Mouse (Mus musculus): ENCODE results near the gene Obsl1. TPM values are rescaled to one million over a fixed set of nuclear protein-coding genes. Genes with fewer than 3 reads are reported as not detected.
A peak's percentile ranks its signal among the peaks of the same experiment; 100 is the strongest.

The Obsl1 gene
- polyA plus RNA-seq, 1 experiment = 6.2 TPM

GRCm38 (mm10) chr1:75477966-75478290 is 28.3 kb downstream of the Obsl1 start:
- TF ChIP-seq POLR2A (IDR thresholded peaks at IDR 0.05; ENCODE audit: borderline replicate concordance, control insufficient read depth, low read depth, low read length) (no peak), CTCF (IDR thresholded peaks at IDR 0.05; ENCODE audit: control insufficient read depth, insufficient read depth, low read length) (no peak)
- H3K27ac ChIP-seq (ENCODE audit: control insufficient read depth, insufficient read depth, low read depth, low read length, poor library complexity) = no peak overlapping the region
- 32% methylated on average over 3 of the region's 3 CpGs for WGBS
- H3K4me3 ChIP-seq (replicated peaks; ENCODE audit: control insufficient read depth, low read depth, low read length) = no peak overlapping the region
- no peaks in the 10 kb centered on the region; the same call in 1 of the 2 replicates for H3K4me1 ChIP-seq (ENCODE audit: control insufficient read depth, insufficient read depth, low read length)

- H3K4me3 ChIP-seq (replicated peaks; ENCODE audit: control insufficient read depth, low read depth, low read length) = no peak overlapping the region
- no peaks in the 10 kb centered on the region; the same call in 1 of the 2 replicates for H3K4me1 ChIP-seq (ENCODE audit: control insufficient read depth, insufficient read depth, low read length)
- TF ChIP-seq POLR2A (IDR thresholded peaks at IDR 0.05; ENCODE audit: borderline replicate concordance, control insufficient read depth, low read depth, low read length) (peak; percentile 24; the same call in 1 of the 2 replicates), CTCF (IDR thresholded peaks at IDR 0.05; ENCODE audit: control insufficient read depth, insufficient read depth, low read length) (peak; percentile 69)
- WGBS = 10% methylated on average over 35 of the region's 35 CpGs
- no peak overlapping the region for H3K27ac ChIP-seq (ENCODE audit: control insufficient read depth, insufficient read depth, low read depth, low read length, poor library complexity)
Measured at GRCm38 (mm10) chr1:75477264-75477965, 28.8 kb downstream of the Obsl1 start.

GRCm38 (mm10) chr1:75476441-75476840 is 29.8 kb downstream of the Obsl1 start:
- WGBS = 88% methylated on average over 11 of the region's 11 CpGs
- TF ChIP-seq POLR2A (IDR thresholded peaks at IDR 0.05; ENCODE audit: borderline replicate concordance, control insufficient read depth, low read depth, low read length) (no peak), CTCF (IDR thresholded peaks at IDR 0.05; ENCODE audit: control insufficient read depth, insufficient read depth, low read length) (no peak)
- no peaks in the 10 kb centered on the region; the same call in 1 of the 2 replicates for H3K4me1 ChIP-seq (ENCODE audit: control insufficient read depth, insufficient read depth, low read length)

GRCm38 (mm10) chr1:75469287-75469825 is 36.9 kb downstream of the Obsl1 start:
- Histone ChIP-seq H3K4me3 (replicated peaks; ENCODE audit: control insufficient read depth, low read depth, low read length) (no peak overlapping the region), H3K27ac (ENCODE audit: control insufficient read depth, insufficient read depth, low read depth, low read length, poor library complexity) (no peak overlapping the region), H3K4me1 (ENCODE audit: control insufficient read depth, insufficient read depth, low read length) (no peaks in the 10 kb centered on the region)
- WGBS = 79% methylated on average over 17 of the region's 17 CpGs
- TF ChIP-seq POLR2A (IDR thresholded peaks at IDR 0.05; ENCODE audit: borderline replicate concordance, control insufficient read depth, low read depth, low read length) = no peak
- TF ChIP-seq CTCF (IDR thresholded peaks at IDR 0.05; ENCODE audit: control insufficient read depth, insufficient read depth, low read length) = no peak

More at GRCm38 (mm10) chr1:75476441-75476840, 29.8 kb downstream of the Obsl1 start:
- Histone ChIP-seq H3K4me3 (replicated peaks; ENCODE audit: control insufficient read depth, low read depth, low read length) (no peak overlapping the region), H3K27ac (ENCODE audit: control insufficient read depth, insufficient read depth, low read depth, low read length, poor library complexity) (no peak overlapping the region)

GRCm38 (mm10) chr1:75467215-75467927 is 38.9 kb downstream of the Obsl1 start:
- WGBS = 8% methylated on average over 14 of the region's 14 CpGs
- peak; percentile 71 for TF ChIP-seq CTCF (IDR thresholded peaks at IDR 0.05; ENCODE audit: control insufficient read depth, insufficient read depth, low read length)
- no peak for TF ChIP-seq POLR2A (IDR thresholded peaks at IDR 0.05; ENCODE audit: borderline replicate concordance, control insufficient read depth, low read depth, low read length)
- Histone ChIP-seq H3K4me1 (ENCODE audit: control insufficient read depth, insufficient read depth, low read length) (no peaks in the 10 kb centered on the region), H3K4me3 (replicated peaks; ENCODE audit: control insufficient read depth, low read depth, low read length) (no peak overlapping the region), H3K27ac (ENCODE audit: control insufficient read depth, insufficient read depth, low read depth, low read length, poor library complexity) (no peak overlapping the region)

GRCm38 (mm10) chr1:75463652-75464204 is 42.5 kb downstream of the Obsl1 start:
- TF ChIP-seq POLR2A (IDR thresholded peaks at IDR 0.05; ENCODE audit: borderline replicate concordance, control insufficient read depth, low read depth, low read length) (no peak), CTCF (IDR thresholded peaks at IDR 0.05; ENCODE audit: control insufficient read depth, insufficient read depth, low read length) (no peak)
- no peak overlapping the region for H3K4me3 ChIP-seq (replicated peaks; ENCODE audit: control insufficient read depth, low read depth, low read length)
- H3K27ac ChIP-seq (ENCODE audit: control insufficient read depth, insufficient read depth, low read depth, low read length, poor library complexity) = no peak overlapping the region
- 81% methylated on average over 5 of the region's 5 CpGs for WGBS
- H3K4me1 ChIP-seq (ENCODE audit: control insufficient read depth, insufficient read depth, low read length) = no peaks in the 10 kb centered on the region; the same call in 1 of the 2 replicates

- H3K4me1 ChIP-seq (ENCODE audit: control insufficient read depth, insufficient read depth, low read length) = no peaks in the 10 kb centered on the region; the same call in 1 of the 2 replicates
- no peak overlapping the region for H3K27ac ChIP-seq (ENCODE audit: control insufficient read depth, insufficient read depth, low read depth, low read length, poor library complexity)
- no peak for TF ChIP-seq POLR2A (IDR thresholded peaks at IDR 0.05; ENCODE audit: borderline replicate concordance, control insufficient read depth, low read depth, low read length)
- no peak for TF ChIP-seq CTCF (IDR thresholded peaks at IDR 0.05; ENCODE audit: control insufficient read depth, insufficient read depth, low read length)
- H3K4me3 ChIP-seq (replicated peaks; ENCODE audit: control insufficient read depth, low read depth, low read length) = no peak overlapping the region
- 41% methylated on average over 1 of the region's 1 CpGs for WGBS
Measured at GRCm38 (mm10) chr1:75462636-75463035, 43.6 kb downstream of the Obsl1 start.

- Histone ChIP-seq H3K4me3 (replicated peaks; ENCODE audit: control insufficient read depth, low read depth, low read length) (no peak overlapping the region), H3K27ac (ENCODE audit: control insufficient read depth, insufficient read depth, low read depth, low read length, poor library complexity) (no peak overlapping the region), H3K4me1 (ENCODE audit: control insufficient read depth, insufficient read depth, low read length) (no peaks in the 10 kb centered on the region; the same call in 1 of the 2 replicates)
- no peak for TF ChIP-seq CTCF (IDR thresholded peaks at IDR 0.05; ENCODE audit: control insufficient read depth, insufficient read depth, low read length)
- no peak for TF ChIP-seq POLR2A (IDR thresholded peaks at IDR 0.05; ENCODE audit: borderline replicate concordance, control insufficient read depth, low read depth, low read length)
- WGBS = 63% methylated on average over 7 of the region's 7 CpGs
Measured at GRCm38 (mm10) chr1:75460297-75460696, 46.0 kb downstream of the Obsl1 start.
